Mouse (Mus musculus): ENCODE data around the gene BC030870.

- TF ChIP-seq CTCF (IDR thresholded peaks at IDR 0.05; ENCODE audit: low read depth) (no peak), EP300 (optimal IDR thresholded peaks at IDR 0.05) (no peak)
Measured at GRCm38 (mm10) chr8:65053968-65054367, 75.4 kb downstream of the BC030870 start.
